Mouse (Mus musculus): ENCODE measurements around the gene Kif26b.

GRCm38 (mm10) chr1:178743820-178744219, 214.9 kb downstream of the Kif26b start:
- TF ChIP-seq CTCF (IDR thresholded peaks at IDR 0.05; ENCODE audit: borderline replicate concordance, control insufficient read depth, extremely low read depth, insufficient read depth, low read length, poor library complexity) = no peak
- TF ChIP-seq POLR2A (IDR thresholded peaks at IDR 0.05; ENCODE audit: control insufficient read depth, extremely low read depth, insufficient read depth, low read length, poor library complexity) = no peak
